Mouse (Mus musculus) ES-E14 (cell line): ENCODE measurements around the gene Pidd1. TPM values are rescaled to one million over a fixed set of nuclear protein-coding genes. Genes with fewer than 3 reads are reported as not detected.

ENCODE experiments used
- DNase-seq: peaks from one replicate; pipeline ENCODE4 v3.0.0-alpha.2; 2013; ENCODE audit warnings: low read depth, low spot score
- H3K27ac ChIP-seq: 2 replicates; pipeline ENCODE4 v1.5.1; 2012; ENCODE audit warnings: low read depth, mild to moderate bottlenecking, low read length, moderate library complexity, mixed read lengths; ENCODE audit not compliant: poor library complexity, insufficient read depth, severe bottlenecking
- H3K36me3 ChIP-seq: 2 replicates; pipeline ENCODE4 v1.6.1; 2012; ENCODE audit warnings: mild to moderate bottlenecking, low read length, moderate library complexity, mixed read lengths; ENCODE audit not compliant: control insufficient read depth, poor library complexity, insufficient read depth, severe bottlenecking
- H3K4me1 ChIP-seq, 2 experiments: fragments of 150-350 bp in 1 of 2; sonication (generic) in 1 of 2; 2 replicates each; pipeline ENCODE4 v1.6.1; 2012; ENCODE audit warnings: low read length in 2 of 2, mild to moderate bottlenecking in 1 of 2, mixed read lengths in 1 of 2; ENCODE audit not compliant: control insufficient read depth in 2 of 2, insufficient read depth in 2 of 2, poor library complexity in 1 of 2
- H3K4me3 ChIP-seq, 2 experiments: fragments of 150-350 bp in 1 of 2; sonication (generic) in 1 of 2; 2 replicates each; pipeline ENCODE4 v1.5.1; 2012; ENCODE audit warnings: low read length in 2 of 2, low read depth in 1 of 2, mild to moderate bottlenecking in 1 of 2, mixed read lengths in 1 of 2; ENCODE audit not compliant: insufficient read depth in 1 of 2, poor library complexity in 1 of 2, severe bottlenecking in 1 of 2
- H3K9ac ChIP-seq: 2 replicates; pipeline ENCODE4 v1.6.1; 2012; ENCODE audit warnings: low read depth, mild to moderate bottlenecking, low read length, mixed read lengths; ENCODE audit not compliant: poor library complexity, insufficient read depth, severe bottlenecking
- H3K9me3 ChIP-seq: fragments of 150-350 bp; sonication (generic); 2 replicates; pipeline ENCODE4 v1.6.1; 2012; ENCODE audit warnings: low read depth, mild to moderate bottlenecking, low read length; ENCODE audit not compliant: control insufficient read depth, insufficient read depth
- CHD2 ChIP-seq: IDR thresholded peaks from 2 replicates; pipeline ENCODE4 v1.6.1; 2014; ENCODE audit warnings: mild to moderate bottlenecking, low read depth, low read length, inconsistent platforms
- HCFC1 ChIP-seq: IDR thresholded peaks from 2 replicates; pipeline ENCODE4 v1.6.1; 2012; ENCODE audit warnings: low read length, inconsistent platforms, borderline replicate concordance; ENCODE audit not compliant: insufficient read depth
- MAFK ChIP-seq: IDR thresholded peaks from 2 replicates; pipeline ENCODE4 v1.6.1; 2014; ENCODE audit warnings: mild to moderate bottlenecking, low read depth, low read length, inconsistent platforms; ENCODE audit not compliant: insufficient read depth
- ZC3H11A ChIP-seq: IDR thresholded peaks from 2 replicates; pipeline ENCODE4 v1.6.1; 2012; ENCODE audit warnings: low read depth, mild to moderate bottlenecking, inconsistent platforms, low read length, borderline replicate concordance
- ZNF384 ChIP-seq: IDR thresholded peaks from 2 replicates; pipeline ENCODE4 v1.6.1; 2012; ENCODE audit warnings: low read depth, low read length, inconsistent platforms
- in situ Hi-C, 2 experiments: fragments of 600-800 bp; cut with MboI; formaldehyde crosslinking; loops; one replicate each; pipeline ENCODE4 v1.15.1; 2025; ENCODE audit warnings: low sequenced_read_pairs in 2 of 2, inconsistent platforms in 1 of 2; ENCODE audit not compliant: unreplicated experiment in 2 of 2
- total RNA-seq: library from RNA; depleted of rRNA; stranded (reverse); fragments of 300-350 nt; gene quantifications from 2 replicates; pipeline ENCODE4 v1.2.3, GENCODE M21; 2012

The Pidd1 gene
- total RNA-seq, 1 experiment, result 23.4 TPM

GRCm38 (mm10) chr7:141477578-141478269, 33.9 kb upstream of the Pidd1 start:
- Histone ChIP-seq H3K4me3 (no peak overlapping the region), H3K4me1 (peaks cover 3 to 16% of the 10 kb centered on the region in 2 experiments; a peak in 2 of 4 replicates), H3K9me3 (no peaks in the 10 kb centered on the region), H3K9ac (no peak overlapping the region), H3K27ac (no peak overlapping the region), H3K36me3 (peaks cover 2% of the 10 kb centered on the region)
- TF ChIP-seq MAFK (no peak), CHD2 (no peak), ZNF384 (no peak), HCFC1 (no peak), ZC3H11A (no peak)
- no peak for DNase-seq
- in situ Hi-C loops, result no loop called here

GRCm38 (mm10) chr7:141476981-141477370, 33.2 kb upstream of the Pidd1 start:
- Histone ChIP-seq H3K9me3 (no peaks in the 10 kb centered on the region), H3K27ac (no peak overlapping the region), H3K4me3 (peak overlapping the region in 1 of 2 experiments; percentile 6; a peak in 1 of 4 replicates), H3K36me3 (peaks cover 7% of the 10 kb centered on the region), H3K4me1 (peaks cover 3 to 15% of the 10 kb centered on the region in 2 experiments; a peak in 2 of 4 replicates), H3K9ac (no peak overlapping the region)
- DNase-seq, result no peak
- in situ Hi-C loops, result no loop called here
- TF ChIP-seq HCFC1 (no peak), ZNF384 (no peak), MAFK (no peak), ZC3H11A (no peak), CHD2 (no peak)

GRCm38 (mm10) chr7:141476226-141476980, 32.6 kb upstream of the Pidd1 start:
- Histone ChIP-seq H3K9ac (peak overlapping the region; percentile 89), H3K4me1 (peaks cover 3 to 13% of the 10 kb centered on the region in 2 experiments; a peak in 2 of 4 replicates), H3K9me3 (no peaks in the 10 kb centered on the region), H3K36me3 (peaks cover 9% of the 10 kb centered on the region), H3K4me3 (peak overlapping the region; percentile 88 to 98), H3K27ac (peak overlapping the region; percentile 36; the same call in 1 of the 2 replicates)
- TF ChIP-seq CHD2, result no peak
- no peak for TF ChIP-seq HCFC1
- no peak for DNase-seq
- in situ Hi-C loops, result no loop called here

- in situ Hi-C loops, result no loop called here
- Histone ChIP-seq H3K4me1 (peaks cover 0 to 11% of the 10 kb centered on the region in 2 experiments; a peak in 2 of 4 replicates), H3K9ac (peak overlapping the region; percentile 89), H3K9me3 (no peaks in the 10 kb centered on the region), H3K36me3 (peaks cover 13% of the 10 kb centered on the region), H3K4me3 (peak overlapping the region; percentile 88 to 98), H3K27ac (no peak overlapping the region)
- DNase-seq, result no peak
- TF ChIP-seq CHD2 (no peak), HCFC1 (no peak), ZC3H11A (no peak), MAFK (no peak), ZNF384 (no peak)
These were observed 32.0 kb upstream of the Pidd1 start for GRCm38 (mm10) chr7:141475805-141476158.
